Mouse (Mus musculus) forebrain, embryonic 11.5 days (tissue): ENCODE measurements around the gene Clcf1. TPM values are rescaled to one million over a fixed set of nuclear protein-coding genes. Genes with fewer than 3 reads are reported as not detected.

Experiments
- ATAC-seq: fragments of 200-750 bp; cut with Nextera tagmentation; replicated peaks from 2 replicates; pipeline ENCODE4 v1.8.0; 2017; ENCODE audit warnings: moderate TSS enrichment; ENCODE audit not compliant: low FRiP score
- DNase-seq: peaks from one replicate; pipeline ENCODE4 v3.0.0-alpha.2; 2017; ENCODE audit warnings: low spot score
- H3K27ac ChIP-seq: fragments of 300-500 bp; sonication (generic); 2 replicates; pipeline ENCODE4 v1.5.1; 2014; ENCODE audit warnings: low read depth, low read length
- H3K27me3 ChIP-seq: fragments of 300-500 bp; sonication (generic); 2 replicates; pipeline ENCODE4 v1.6.1; 2014; ENCODE audit warnings: mild to moderate bottlenecking, low read length, mixed read lengths; ENCODE audit not compliant: control insufficient read depth, insufficient read depth
- H3K36me3 ChIP-seq: fragments of 300-500 bp; sonication (generic); 2 replicates; pipeline ENCODE4 v1.6.1; 2014; ENCODE audit warnings: mild to moderate bottlenecking, low read length, moderate library complexity, mixed read lengths; ENCODE audit not compliant: control insufficient read depth, insufficient read depth
- H3K4me1 ChIP-seq: fragments of 300-500 bp; sonication (generic); replicated peaks from 2 replicates; pipeline ENCODE4 v1.6.1; 2014; ENCODE audit warnings: low read length, mixed read lengths; ENCODE audit not compliant: control insufficient read depth, insufficient read depth
- H3K4me2 ChIP-seq: fragments of 300-500 bp; sonication (generic); 2 replicates; pipeline ENCODE4 v1.6.1; 2014; ENCODE audit warnings: low read depth, mild to moderate bottlenecking, low read length, moderate library complexity, mixed read lengths; ENCODE audit not compliant: severe bottlenecking
- H3K4me3 ChIP-seq: fragments of 300-500 bp; sonication (generic); 2 replicates; pipeline ENCODE4 v1.5.1; 2014; ENCODE audit warnings: low read depth, low read length
- H3K9ac ChIP-seq: fragments of 300-500 bp; sonication (generic); 2 replicates; pipeline ENCODE4 v1.6.1; 2014; ENCODE audit warnings: low read length
- H3K9me3 ChIP-seq: fragments of 300-500 bp; sonication (generic); 2 replicates; pipeline ENCODE4 v1.6.1; 2016; ENCODE audit warnings: low read length, mixed read lengths; ENCODE audit not compliant: control insufficient read depth
- WGBS: fragments of 180-500 bp; shearing (Covaris S2); extraction: QIAGEN DNeasy Blood & Tissue Kit; methylation state at CpG from one replicate; pipeline ENCODE4 v1.1.7; 2014; 5-methylcytosine and 5-hydroxymethylcytosine counted together
- polyA plus RNA-seq: library from polyadenylated mRNA; unstranded; fragments of >200 nt; fragmentation: Nextera tagmentation; extraction: Ambion mirVana; gene quantifications from 2 replicates; pipeline ENCODE4 v1.2.1, GENCODE M21; 2014

Gene Clcf1
- 1.0 and 1.8 TPM in 2 replicates for polyA plus RNA-seq

- no peaks in the 10 kb centered on the region for H3K36me3 ChIP-seq
- H3K27ac ChIP-seq: no peak within 1 kb of the TSS
- H3K9ac ChIP-seq: peak within 1 kb of the TSS; percentile 77
- peak within 1 kb of the TSS; percentile 99 for H3K4me2 ChIP-seq
- 1% methylated on average over 46 of the region's 49 CpGs for WGBS
- ATAC-seq (peak; percentile 66), DNase-seq (peak; percentile 71)
- H3K4me3 ChIP-seq: peak within 1 kb of the TSS; percentile 57
- peaks cover 32% of the 10 kb centered on the region for H3K27me3 ChIP-seq
- H3K9me3 ChIP-seq: no peaks in the 10 kb centered on the region
- H3K4me1 ChIP-seq: peaks cover 25% of the 10 kb centered on the region
Observed at GRCm38 (mm10) chr19:4214071-4214770, at the start of gene Clcf1, which contains the start of gene AC109138.7. Gene Clcf1 (plus strand): TSS chr19:4214238. Gene AC109138.7 (plus strand): TSS chr19:4214357.

GRCm38 (mm10) chr19:4164721-4165120 lies 49.3 kb upstream of the Clcf1 start:
- no peaks in the 10 kb centered on the region for H3K9me3 ChIP-seq
- no peaks in the 10 kb centered on the region for H3K27me3 ChIP-seq
- H3K4me3 ChIP-seq: no peak overlapping the region
- no peak for ATAC-seq
- no peak for DNase-seq
- H3K36me3 ChIP-seq: no peaks in the 10 kb centered on the region; the same call in 1 of the 2 replicates
- WGBS: 73% methylated on average over 2 of the region's 2 CpGs
- H3K9ac ChIP-seq: no peak overlapping the region
- H3K27ac ChIP-seq: no peak overlapping the region
- H3K4me1 ChIP-seq: peaks cover 7% of the 10 kb centered on the region
- H3K4me2 ChIP-seq: no peak overlapping the region

- Histone ChIP-seq H3K4me2 (no peak overlapping the region), H3K4me1 (peaks cover 12% of the 10 kb centered on the region), H3K27ac (no peak overlapping the region), H3K9me3 (no peaks in the 10 kb centered on the region), H3K9ac (no peak overlapping the region), H3K4me3 (no peak overlapping the region), H3K36me3 (no peaks in the 10 kb centered on the region), H3K27me3 (no peaks in the 10 kb centered on the region)
- DNase-seq (no peak), ATAC-seq (no peak)
- WGBS: 88% methylated on average over 9 of the region's 9 CpGs
Observed at GRCm38 (mm10) chr19:4166678-4167476, 47.2 kb upstream of the Clcf1 start.

GRCm38 (mm10) chr19:4169378-4169784 lies 44.7 kb upstream of the Clcf1 start:
- under 1% methylated on average over 42 of the region's 43 CpGs for WGBS

GRCm38 (mm10) chr19:4169810-4170209 lies 44.2 kb upstream of the Clcf1 start:
- H3K36me3 ChIP-seq: no peaks in the 10 kb centered on the region
- no peaks in the 10 kb centered on the region for H3K9me3 ChIP-seq
- no peak for DNase-seq
- H3K27me3 ChIP-seq: no peaks in the 10 kb centered on the region
- peak overlapping the region; percentile 37 for H3K4me3 ChIP-seq
- ATAC-seq: peak; percentile 63
- H3K4me2 ChIP-seq: peak overlapping the region; percentile 92
- H3K27ac ChIP-seq: peak overlapping the region; percentile 67
- WGBS: 10% methylated on average over 27 of the region's 27 CpGs
- peak overlapping the region; percentile 75 for H3K9ac ChIP-seq
- H3K4me1 ChIP-seq: peaks cover 6% of the 10 kb centered on the region

More at GRCm38 (mm10) chr19:4169378-4169784, 44.7 kb upstream of the Clcf1 start:
- peak overlapping the region; percentile 37 for H3K4me3 ChIP-seq
- DNase-seq (peak; percentile 100), ATAC-seq (peak; percentile 94)
- H3K9ac ChIP-seq: peak overlapping the region; percentile 75
- H3K27ac ChIP-seq: peak overlapping the region; percentile 67
- H3K9me3 ChIP-seq: no peaks in the 10 kb centered on the region
- H3K36me3 ChIP-seq: no peaks in the 10 kb centered on the region
- H3K27me3 ChIP-seq: no peaks in the 10 kb centered on the region
- H3K4me1 ChIP-seq: peaks cover 6% of the 10 kb centered on the region
- H3K4me2 ChIP-seq: peak overlapping the region; percentile 92

DNA sequence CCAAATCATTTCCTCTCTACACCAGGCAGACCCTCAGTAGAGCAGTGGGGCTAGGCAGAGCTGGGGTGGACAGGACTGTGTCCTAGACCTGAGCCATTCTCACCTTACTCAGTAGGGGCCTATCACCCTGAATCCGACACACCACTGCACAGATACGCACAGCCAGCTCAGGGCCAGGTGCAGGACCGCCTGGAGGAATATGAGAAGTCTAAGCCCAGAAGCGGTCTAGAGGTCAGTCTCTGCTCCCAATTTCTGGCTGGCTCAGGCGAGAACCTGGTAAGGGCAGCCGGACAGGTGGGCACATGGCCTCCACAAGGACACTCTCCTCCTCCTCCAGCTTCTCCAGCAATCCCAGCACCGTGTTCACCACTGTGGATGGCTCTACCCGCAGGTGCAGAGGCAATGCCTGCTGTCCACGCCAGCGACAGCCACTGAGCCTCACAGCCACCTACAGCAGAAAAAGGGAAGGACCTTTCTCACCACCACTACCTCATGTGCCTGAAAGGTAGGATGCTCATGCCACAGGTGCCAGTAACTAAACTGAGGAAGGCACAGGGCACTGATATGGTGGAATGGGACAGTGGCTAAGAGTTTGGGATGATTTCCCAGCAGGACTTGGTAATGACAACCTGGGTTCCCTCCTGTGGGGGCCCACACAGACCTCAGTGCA lies 43.2 kb upstream of the Clcf1 start:
- Histone ChIP-seq H3K4me3 (no peak overlapping the region), H3K9me3 (no peaks in the 10 kb centered on the region), H3K4me2 (no peak overlapping the region), H3K36me3 (no peaks in the 10 kb centered on the region), H3K9ac (no peak overlapping the region), H3K27ac (no peak overlapping the region), H3K4me1 (peaks cover 13% of the 10 kb centered on the region), H3K27me3 (no peaks in the 10 kb centered on the region)
- no peak for DNase-seq
- 88% methylated on average over 10 of the region's 10 CpGs for WGBS
- ATAC-seq: no peak

- H3K36me3 ChIP-seq: no peaks in the 10 kb centered on the region
- DNase-seq (no peak), ATAC-seq (no peak)
- no peak overlapping the region for H3K9ac ChIP-seq
- peaks cover 15% of the 10 kb centered on the region for H3K4me1 ChIP-seq
- H3K27ac ChIP-seq: no peak overlapping the region
- no peaks in the 10 kb centered on the region for H3K9me3 ChIP-seq
- H3K4me3 ChIP-seq: no peak overlapping the region
- no peaks in the 10 kb centered on the region for H3K27me3 ChIP-seq
- WGBS: 68% methylated on average over 13 of the region's 13 CpGs
- no peak overlapping the region for H3K4me2 ChIP-seq
Observed at GRCm38 (mm10) chr19:4171393-4172290, 42.4 kb upstream of the Clcf1 start.

GRCm38 (mm10) chr19:4172925-4173324 lies 41.1 kb upstream of the Clcf1 start:
- Histone ChIP-seq H3K4me1 (peaks cover 15% of the 10 kb centered on the region), H3K4me3 (no peak overlapping the region), H3K9ac (no peak overlapping the region), H3K9me3 (no peaks in the 10 kb centered on the region), H3K27me3 (no peaks in the 10 kb centered on the region), H3K36me3 (no peaks in the 10 kb centered on the region), H3K27ac (no peak overlapping the region), H3K4me2 (no peak overlapping the region)
- ATAC-seq: no peak
- 61% methylated on average over 11 of the region's 11 CpGs for WGBS
- no peak for DNase-seq
